Mouse (Mus musculus): ENCODE measurements around the gene Fgf10. TPM values are rescaled to one million over a fixed set of nuclear protein-coding genes. Genes with fewer than 3 reads are reported as not detected.
A peak's percentile ranks its signal among the peaks of the same experiment; 100 is the strongest.

Gene Fgf10
- polyA plus RNA-seq, 1 experiment from 2014 or later = 0.52 TPM

DNA sequence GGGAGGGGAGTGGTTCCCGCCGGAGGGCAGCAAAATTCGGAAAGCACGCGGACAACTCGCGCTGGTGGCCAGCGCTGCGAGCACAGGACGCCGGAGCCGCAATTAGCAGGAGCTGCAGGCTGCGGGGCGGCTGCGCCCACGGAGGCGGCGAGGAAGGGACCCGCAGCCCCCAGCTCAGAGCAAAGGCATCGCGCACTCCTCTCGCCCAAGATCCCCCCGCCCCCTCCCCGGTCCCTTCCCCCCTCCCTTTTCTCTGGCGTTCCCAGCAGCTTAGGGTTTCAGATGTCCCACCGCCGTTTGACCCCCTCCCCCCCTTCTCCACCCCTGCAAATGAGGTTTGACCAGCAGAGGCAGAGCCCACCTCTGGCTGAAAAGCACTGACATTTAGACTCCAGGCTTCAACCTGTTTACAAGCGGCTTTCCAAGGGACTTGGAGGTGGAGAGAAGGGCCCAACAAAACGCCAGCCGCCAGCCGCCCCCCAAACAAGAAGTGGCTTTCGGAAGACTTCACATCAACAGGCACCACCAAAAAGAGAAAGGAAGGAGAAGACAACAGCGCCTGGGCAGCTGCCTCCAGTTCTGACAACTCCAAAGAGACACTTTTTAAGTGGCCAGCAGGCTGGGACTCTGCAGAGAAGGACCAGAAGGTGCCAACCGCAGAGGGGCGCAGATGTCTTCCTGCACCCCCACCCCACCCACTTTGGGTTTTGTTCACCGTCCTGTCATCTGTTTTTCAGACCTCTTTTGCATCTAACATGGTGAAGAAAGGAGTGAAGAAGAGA, 44.9 kb downstream of the Fgf10 start:
- DNase-seq (ENCODE audit: low spot score) = peak; percentile 65
- H3K27me3 ChIP-seq (replicated peaks; ENCODE audit: control insufficient read depth, insufficient read depth, low read length) = peaks cover 37% of the 10 kb centered on the region
- H3K36me3 ChIP-seq (ENCODE audit: control insufficient read depth, insufficient read depth, low read length) = no peaks in the 10 kb centered on the region
- peak overlapping the region; percentile 45 for H3K4me3 ChIP-seq (ENCODE audit: low read depth, low read length)
- ATAC-seq = peak; percentile 85
- peak overlapping the region; percentile 88 for H3K4me2 ChIP-seq (ENCODE audit: low read length)
- H3K9ac ChIP-seq (ENCODE audit: low read length) = peak overlapping the region; percentile 53
- H3K27ac ChIP-seq (ENCODE audit: low read depth, low read length) = no peak overlapping the region
- no peaks in the 10 kb centered on the region for H3K9me3 ChIP-seq (replicated peaks; ENCODE audit: control insufficient read depth, low read length)
- WGBS = under 1% methylated on average over 23 of the region's 36 CpGs
- peaks cover 6% of the 10 kb centered on the region; the same call in 1 of the 2 replicates for H3K4me1 ChIP-seq (ENCODE audit: control insufficient read depth, insufficient read depth, low read length)

DNA sequence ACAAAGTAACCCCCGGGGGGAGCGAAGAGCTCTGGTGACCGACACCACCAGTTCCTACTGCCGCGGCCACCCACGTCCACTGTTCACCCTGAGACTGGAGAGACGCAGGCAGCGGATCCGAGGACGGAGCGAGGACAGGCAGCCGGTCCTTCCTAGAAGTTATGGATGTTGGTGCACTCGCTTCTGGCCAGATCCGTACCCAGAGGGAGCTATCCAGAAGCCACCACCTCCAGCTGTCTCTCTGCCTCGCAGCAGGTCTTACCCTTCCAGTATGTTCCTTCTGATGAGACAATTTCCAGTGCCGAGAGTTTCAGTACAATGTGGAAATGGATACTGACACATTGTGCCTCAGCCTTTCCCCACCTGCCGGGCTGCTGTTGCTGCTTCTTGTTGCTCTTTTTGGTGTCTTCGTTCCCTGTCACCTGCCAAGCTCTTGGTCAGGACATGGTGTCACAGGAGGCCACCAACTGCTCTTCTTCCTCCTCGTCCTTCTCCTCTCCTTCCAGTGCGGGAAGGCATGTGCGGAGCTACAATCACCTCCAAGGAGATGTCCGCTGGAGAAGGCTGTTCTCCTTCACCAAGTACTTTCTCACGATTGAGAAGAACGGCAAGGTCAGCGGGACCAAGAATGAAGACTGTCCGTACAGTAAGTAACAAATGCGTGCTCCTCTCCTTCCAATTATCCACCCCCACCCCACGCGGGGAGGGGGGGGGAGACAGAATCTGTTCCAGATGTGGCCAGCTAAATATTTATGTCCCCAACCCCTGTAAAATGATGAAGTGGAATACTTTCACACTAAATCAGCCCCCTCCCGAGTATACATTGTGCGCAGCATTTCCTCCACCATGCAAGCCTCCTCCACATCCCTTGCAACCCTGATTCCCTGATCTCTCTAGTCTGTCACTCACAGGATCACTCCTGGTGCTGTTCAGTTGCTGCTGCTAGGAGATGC, 45.8 kb downstream of the Fgf10 start:
- peak; percentile 57 for ATAC-seq
- H3K27me3 ChIP-seq (replicated peaks; ENCODE audit: control insufficient read depth, insufficient read depth, low read length) = peaks cover 37% of the 10 kb centered on the region
- H3K4me1 ChIP-seq (ENCODE audit: control insufficient read depth, insufficient read depth, low read length) = peaks cover 6% of the 10 kb centered on the region; the same call in 1 of the 2 replicates
- H3K4me3 ChIP-seq (ENCODE audit: low read depth, low read length) = peak overlapping the region; percentile 45
- DNase-seq (ENCODE audit: low spot score) = peak; percentile 24
- H3K4me2 ChIP-seq (ENCODE audit: low read length) = peak overlapping the region; percentile 88
- no peaks in the 10 kb centered on the region for H3K9me3 ChIP-seq (replicated peaks; ENCODE audit: control insufficient read depth, low read length)
- H3K27ac ChIP-seq (ENCODE audit: low read depth, low read length) = no peak overlapping the region
- H3K36me3 ChIP-seq (ENCODE audit: control insufficient read depth, insufficient read depth, low read length) = no peaks in the 10 kb centered on the region
- WGBS = 2% methylated on average over 31 of the region's 31 CpGs
- peak overlapping the region; percentile 53 for H3K9ac ChIP-seq (ENCODE audit: low read length)

DNA sequence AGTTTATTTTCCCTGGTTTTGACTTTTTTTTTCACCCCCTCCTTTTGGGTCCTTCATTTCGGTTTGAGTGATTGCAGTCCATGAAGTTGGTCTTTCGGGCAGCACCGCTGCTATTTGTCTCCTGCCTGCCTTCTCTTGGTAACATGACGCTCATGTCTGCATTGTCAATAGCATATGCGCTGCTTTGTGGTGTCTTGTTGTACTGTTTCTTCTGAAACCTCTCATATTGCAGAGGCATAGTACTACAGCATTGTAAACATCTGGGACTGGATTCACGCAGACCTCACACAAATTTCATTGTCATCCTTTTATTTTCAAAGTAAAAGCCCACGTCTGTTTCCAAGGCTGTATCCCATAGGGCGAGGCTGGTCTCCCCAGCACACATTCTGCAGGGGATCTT, 46.7 kb downstream of the Fgf10 start:
- Histone ChIP-seq H3K9me3 (replicated peaks; ENCODE audit: control insufficient read depth, low read length) (no peaks in the 10 kb centered on the region), H3K4me1 (ENCODE audit: control insufficient read depth, insufficient read depth, low read length) (peaks cover 6% of the 10 kb centered on the region; the same call in 1 of the 2 replicates), H3K27ac (ENCODE audit: low read depth, low read length) (no peak overlapping the region), H3K36me3 (ENCODE audit: control insufficient read depth, insufficient read depth, low read length) (no peaks in the 10 kb centered on the region), H3K9ac (ENCODE audit: low read length) (no peak overlapping the region), H3K4me2 (ENCODE audit: low read length) (peak overlapping the region; percentile 88), H3K4me3 (ENCODE audit: low read depth, low read length) (0 out of 2 replicates have a peak overlapping the region, but pooled peaks have one; percentile 45), H3K27me3 (replicated peaks; ENCODE audit: control insufficient read depth, insufficient read depth, low read length) (peaks cover 37% of the 10 kb centered on the region)
- ATAC-seq = no peak
- 6% methylated on average over 8 of the region's 8 CpGs for WGBS
- DNase-seq (ENCODE audit: low spot score) = no peak

DNA sequence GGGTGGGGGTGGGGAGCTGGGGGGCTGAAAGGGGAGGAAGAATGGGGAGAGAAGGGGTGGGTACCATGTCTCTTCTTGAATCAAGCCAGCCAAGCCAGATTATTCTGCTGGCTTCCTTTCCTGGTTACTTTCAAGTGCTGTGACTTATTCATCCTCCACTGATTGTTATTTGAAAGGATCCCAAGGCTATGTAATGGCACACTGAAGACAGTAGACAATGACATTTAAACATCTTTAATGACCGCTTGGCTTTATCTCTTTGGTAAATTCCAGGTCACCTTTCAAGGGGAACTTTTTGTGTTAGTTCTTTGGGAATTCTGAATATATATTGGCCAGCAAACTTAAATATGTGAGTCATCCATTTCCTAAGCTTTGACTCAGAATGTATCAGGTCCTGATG, 47.1 kb downstream of the Fgf10 start:
- Histone ChIP-seq H3K27ac (ENCODE audit: low read depth, low read length) (no peak overlapping the region), H3K9ac (ENCODE audit: low read length) (no peak overlapping the region), H3K4me1 (ENCODE audit: control insufficient read depth, insufficient read depth, low read length) (peaks cover 6% of the 10 kb centered on the region; the same call in 1 of the 2 replicates), H3K9me3 (replicated peaks; ENCODE audit: control insufficient read depth, low read length) (no peaks in the 10 kb centered on the region), H3K27me3 (replicated peaks; ENCODE audit: control insufficient read depth, insufficient read depth, low read length) (peaks cover 37% of the 10 kb centered on the region), H3K36me3 (ENCODE audit: control insufficient read depth, insufficient read depth, low read length) (no peaks in the 10 kb centered on the region), H3K4me2 (ENCODE audit: low read length) (no peak overlapping the region), H3K4me3 (ENCODE audit: low read depth, low read length) (no peak overlapping the region)
- DNase-seq (ENCODE audit: low spot score) (no peak), ATAC-seq (no peak)
- 37% methylated on average over 1 of the region's 1 CpGs for WGBS

DNA sequence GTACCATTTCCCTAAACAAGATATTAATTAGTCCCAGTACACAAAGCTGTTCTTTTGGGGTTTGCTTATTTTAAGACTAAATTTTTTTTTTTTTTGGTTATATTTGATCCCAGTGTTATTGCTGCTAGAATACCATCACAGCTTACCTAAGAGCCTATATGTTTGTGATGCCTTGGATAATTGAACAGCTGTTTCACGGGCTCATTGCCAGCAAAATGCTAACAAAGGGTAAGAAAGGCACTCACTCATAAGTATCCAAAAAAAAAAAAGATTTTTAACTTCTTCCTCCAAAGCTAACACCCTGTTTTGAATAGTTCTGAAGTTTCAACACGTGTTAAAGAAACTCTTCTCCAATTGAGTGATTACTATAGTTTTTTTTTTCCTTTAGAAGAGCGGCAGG, 48.8 kb downstream of the Fgf10 start:
- H3K4me2 ChIP-seq (ENCODE audit: low read length) = no peak overlapping the region

DNA sequence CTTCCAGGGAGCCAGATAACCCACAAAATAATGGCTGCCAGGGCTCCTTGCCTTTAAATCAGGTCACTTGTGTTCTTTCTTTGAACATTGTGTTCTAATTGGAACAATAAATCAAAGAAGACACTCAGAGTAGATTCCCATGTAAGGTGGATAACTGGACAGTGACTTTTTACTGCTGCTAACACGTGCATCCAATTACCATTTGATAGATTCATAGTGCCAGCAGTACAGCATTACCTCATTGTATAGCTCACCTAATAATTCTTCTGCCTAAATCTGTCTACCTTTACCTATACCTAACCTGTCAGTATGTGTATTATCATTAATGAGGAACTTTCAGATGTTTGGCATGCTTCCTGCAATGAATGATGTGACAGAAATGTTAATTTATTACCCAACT, 52.1 kb downstream of the Fgf10 start:
- Histone ChIP-seq H3K9me3 (replicated peaks; ENCODE audit: control insufficient read depth, low read length) (no peaks in the 10 kb centered on the region), H3K27ac (ENCODE audit: low read depth, low read length) (no peak overlapping the region), H3K4me2 (ENCODE audit: low read length) (no peak overlapping the region), H3K9ac (ENCODE audit: low read length) (no peak overlapping the region), H3K36me3 (ENCODE audit: control insufficient read depth, insufficient read depth, low read length) (no peaks in the 10 kb centered on the region), H3K4me1 (ENCODE audit: control insufficient read depth, insufficient read depth, low read length) (no peaks in the 10 kb centered on the region), H3K27me3 (replicated peaks; ENCODE audit: control insufficient read depth, insufficient read depth, low read length) (peaks cover 1% of the 10 kb centered on the region), H3K4me3 (ENCODE audit: low read depth, low read length) (no peak overlapping the region)
- ATAC-seq = no peak
- WGBS = 50% methylated on average over 1 of the region's 1 CpGs
- no peak for DNase-seq (ENCODE audit: low spot score)

More for the DNA sequence above, 48.8 kb downstream of the Fgf10 start:
- H3K27me3 ChIP-seq (replicated peaks; ENCODE audit: control insufficient read depth, insufficient read depth, low read length) = peaks cover 27% of the 10 kb centered on the region
- H3K27ac ChIP-seq (ENCODE audit: low read depth, low read length) = no peak overlapping the region
- DNase-seq (ENCODE audit: low spot score) = no peak
- H3K9me3 ChIP-seq (replicated peaks; ENCODE audit: control insufficient read depth, low read length) = no peaks in the 10 kb centered on the region
- no peak overlapping the region for H3K4me3 ChIP-seq (ENCODE audit: low read depth, low read length)
- 44% methylated on average over 3 of the region's 3 CpGs for WGBS
- H3K4me1 ChIP-seq (ENCODE audit: control insufficient read depth, insufficient read depth, low read length) = peaks cover 6% of the 10 kb centered on the region; the same call in 1 of the 2 replicates
- H3K9ac ChIP-seq (ENCODE audit: low read length) = no peak overlapping the region
- ATAC-seq = no peak
- no peaks in the 10 kb centered on the region for H3K36me3 ChIP-seq (ENCODE audit: control insufficient read depth, insufficient read depth, low read length)

DNA sequence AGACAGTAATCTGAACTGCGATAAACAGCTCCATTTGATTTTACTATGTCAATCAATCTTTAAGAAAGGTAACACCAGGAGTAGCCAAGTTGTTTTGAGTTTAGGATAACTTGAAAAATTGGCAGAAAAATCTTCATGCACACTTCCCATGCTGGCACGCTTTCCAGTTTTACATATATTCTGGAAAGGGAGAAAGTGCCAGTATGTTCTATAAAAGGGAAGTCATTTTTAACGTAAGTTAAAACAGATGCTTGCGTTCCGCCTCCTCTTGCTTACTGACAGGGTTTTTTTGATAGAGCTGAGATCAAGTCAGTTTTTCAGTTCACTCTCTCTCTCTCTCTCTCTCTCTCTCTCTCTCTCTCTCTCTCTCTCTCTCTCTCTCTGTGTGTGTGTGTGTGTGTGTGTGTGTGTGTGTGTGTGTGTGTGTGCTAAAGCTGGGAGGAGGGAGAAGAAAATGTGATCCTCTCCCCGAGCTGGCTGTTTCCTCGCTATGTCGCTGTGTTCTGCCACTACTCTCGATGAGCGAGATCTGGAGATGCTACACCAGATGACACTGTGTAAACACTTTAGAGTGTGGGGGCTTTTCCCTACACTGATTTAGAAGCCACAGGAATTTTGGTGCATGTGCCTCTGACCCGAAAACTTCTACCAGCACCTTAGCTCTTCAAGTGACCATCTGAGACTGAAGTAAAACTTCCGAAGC, 62.4 kb downstream of the Fgf10 start:
- H3K4me3 ChIP-seq (ENCODE audit: low read depth, low read length) = no peak overlapping the region
- no peaks in the 10 kb centered on the region for H3K27me3 ChIP-seq (replicated peaks; ENCODE audit: control insufficient read depth, insufficient read depth, low read length)
- no peak overlapping the region; the same call in 1 of the 2 replicates for H3K27ac ChIP-seq (ENCODE audit: low read depth, low read length)
- H3K4me1 ChIP-seq (ENCODE audit: control insufficient read depth, insufficient read depth, low read length) = no peaks in the 10 kb centered on the region
- no peaks in the 10 kb centered on the region for H3K36me3 ChIP-seq (ENCODE audit: control insufficient read depth, insufficient read depth, low read length)
- peak; percentile 75; the same call in 1 of the 2 replicates for ATAC-seq
- DNase-seq (ENCODE audit: low spot score) = peak; percentile 59
- no peak overlapping the region for H3K9ac ChIP-seq (ENCODE audit: low read length)
- WGBS = 84% methylated on average over 12 of the region's 12 CpGs
- H3K9me3 ChIP-seq (replicated peaks; ENCODE audit: control insufficient read depth, low read length) = no peaks in the 10 kb centered on the region
- H3K4me2 ChIP-seq (ENCODE audit: low read length) = no peak overlapping the region

DNA sequence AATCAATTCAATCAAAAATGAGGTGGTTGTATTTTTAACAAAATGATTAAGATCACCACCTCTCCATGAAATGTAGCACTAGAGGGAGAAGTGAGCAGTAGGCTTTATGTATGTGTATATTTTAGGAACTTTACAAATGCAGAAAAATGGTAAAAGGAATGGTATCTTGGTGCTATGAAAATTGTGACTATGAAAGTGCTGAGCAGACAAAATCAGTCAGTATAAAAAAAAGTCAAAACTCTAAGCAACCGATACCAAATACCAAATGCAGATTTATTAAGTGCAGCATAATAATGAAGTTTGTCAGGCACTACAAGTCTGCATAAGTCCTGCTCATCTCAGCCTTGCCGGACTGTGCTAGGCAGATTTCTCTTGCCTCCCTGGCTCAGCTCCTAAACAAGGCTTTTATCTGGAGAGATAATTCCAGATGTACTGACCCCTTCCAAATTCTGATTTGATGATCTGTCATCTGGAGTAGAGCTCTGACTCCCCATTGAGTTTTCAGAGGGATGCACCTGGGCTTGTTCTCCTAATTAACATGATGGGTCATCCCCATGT, 70.3 kb downstream of the Fgf10 start:
- Histone ChIP-seq H3K36me3 (ENCODE audit: control insufficient read depth, insufficient read depth, low read length) (no peaks in the 10 kb centered on the region), H3K4me3 (ENCODE audit: low read depth, low read length) (no peak overlapping the region), H3K4me1 (ENCODE audit: control insufficient read depth, insufficient read depth, low read length) (no peaks in the 10 kb centered on the region), H3K27ac (ENCODE audit: low read depth, low read length) (no peak overlapping the region), H3K9ac (ENCODE audit: low read length) (no peak overlapping the region), H3K4me2 (ENCODE audit: low read length) (no peak overlapping the region), H3K9me3 (replicated peaks; ENCODE audit: control insufficient read depth, low read length) (no peaks in the 10 kb centered on the region), H3K27me3 (replicated peaks; ENCODE audit: control insufficient read depth, insufficient read depth, low read length) (no peaks in the 10 kb centered on the region)
- ATAC-seq = no peak
- DNase-seq (ENCODE audit: low spot score) = no peak
- WGBS = 82% methylated on average over 2 of the region's 2 CpGs

Measured in forebrain, embryonic 14.5 days (tissue).